Mouse (Mus musculus) hindbrain, embryonic 15.5 days (tissue): ENCODE data around the gene Scel. TPM values are rescaled to one million over a fixed set of nuclear protein-coding genes. Genes with fewer than 3 reads are reported as not detected.

ENCODE experiments used
- ATAC-seq: fragments of 200-750 bp; cut with Nextera tagmentation; 2 replicates; pipeline ENCODE4 v1.8.0; 2017; ENCODE audit warnings: low read depth, moderate number of reproducible peaks, moderate TSS enrichment; ENCODE audit not compliant: low FRiP score
- H3K27ac ChIP-seq: fragments of 300-500 bp; sonication (generic); replicated peaks from 2 replicates; pipeline ENCODE4 v1.5.1; 2015; ENCODE audit warnings: mild to moderate bottlenecking, inconsistent platforms
- H3K27me3 ChIP-seq: fragments of 300-500 bp; sonication (generic); 2 replicates; pipeline ENCODE4 v1.6.1; 2015; ENCODE audit warnings: control low read depth, inconsistent platforms
- H3K36me3 ChIP-seq: fragments of 300-500 bp; sonication (generic); 2 replicates; pipeline ENCODE4 v1.6.1; 2015; ENCODE audit warnings: control low read depth, inconsistent platforms
- H3K4me1 ChIP-seq: fragments of 300-500 bp; sonication (generic); replicated peaks from 2 replicates; pipeline ENCODE4 v1.6.1; 2015; ENCODE audit warnings: control low read depth, inconsistent platforms
- H3K4me2 ChIP-seq: fragments of 300-500 bp; sonication (generic); 2 replicates; pipeline ENCODE4 v1.6.1; 2015; ENCODE audit warnings: moderate library complexity, mild to moderate bottlenecking, inconsistent platforms
- H3K4me3 ChIP-seq: fragments of 300-500 bp; sonication (generic); 2 replicates; pipeline ENCODE4 v1.5.1; 2015; ENCODE audit warnings: mild to moderate bottlenecking, inconsistent platforms
- H3K9ac ChIP-seq: fragments of 300-500 bp; sonication (generic); 2 replicates; pipeline ENCODE4 v1.6.1; 2015; ENCODE audit warnings: inconsistent platforms
- H3K9me3 ChIP-seq: fragments of 300-500 bp; sonication (generic); 2 replicates; pipeline ENCODE4 v1.6.1; 2016; ENCODE audit warnings: control low read depth, inconsistent platforms
- WGBS: fragments of 180-500 bp; shearing (Covaris S2); methylation state at CpG from one replicate; pipeline ENCODE4 v1.1.7; 2015; 5-methylcytosine and 5-hydroxymethylcytosine counted together
- polyA plus RNA-seq: library from polyadenylated mRNA; unstranded; fragments of >200 nt; fragmentation: Nextera tagmentation; extraction: Ambion mirVana; gene quantifications from 2 replicates; pipeline ENCODE4 v1.2.1, GENCODE M21; 2015

The Scel gene
- polyA plus RNA-seq, 1 experiment from 2014 or later = 0.13 TPM

- Histone ChIP-seq H3K9me3 (no peaks in the 10 kb centered on the region), H3K4me3 (no peak overlapping the region), H3K27me3 (no peaks in the 10 kb centered on the region), H3K9ac (no peak overlapping the region), H3K36me3 (no peaks in the 10 kb centered on the region), H3K4me1 (no peaks in the 10 kb centered on the region), H3K4me2 (no peak overlapping the region), H3K27ac (no peak overlapping the region)
- ATAC-seq = no peak
- 91% methylated on average over 7 of the region's 7 CpGs for WGBS
Measured at GRCm38 (mm10) chr14:103481514-103481913, 31.6 kb upstream of the Scel start.

- 88% methylated on average over 8 of the region's 8 CpGs for WGBS
- no peak for ATAC-seq
- H3K4me3 ChIP-seq = no peak overlapping the region
- no peaks in the 10 kb centered on the region for H3K4me1 ChIP-seq
- no peaks in the 10 kb centered on the region for H3K27me3 ChIP-seq
- H3K9ac ChIP-seq = no peak overlapping the region
- no peaks in the 10 kb centered on the region for H3K36me3 ChIP-seq
- no peak overlapping the region for H3K27ac ChIP-seq
- H3K4me2 ChIP-seq = no peak overlapping the region
- H3K9me3 ChIP-seq = no peaks in the 10 kb centered on the region
Measured at GRCm38 (mm10) chr14:103485671-103486070, 27.5 kb upstream of the Scel start.

- ATAC-seq = no peak
- Histone ChIP-seq H3K36me3 (no peaks in the 10 kb centered on the region), H3K9me3 (no peaks in the 10 kb centered on the region), H3K9ac (no peak overlapping the region), H3K27me3 (no peaks in the 10 kb centered on the region), H3K4me3 (no peak overlapping the region), H3K27ac (no peak overlapping the region), H3K4me2 (no peak overlapping the region), H3K4me1 (no peaks in the 10 kb centered on the region)
- 95% methylated on average over 5 of the region's 5 CpGs for WGBS
Measured at GRCm38 (mm10) chr14:103486974-103487373, 26.2 kb upstream of the Scel start.

- no peak overlapping the region for H3K4me3 ChIP-seq
- H3K9ac ChIP-seq = no peak overlapping the region
- no peaks in the 10 kb centered on the region for H3K4me1 ChIP-seq
- no peak overlapping the region for H3K4me2 ChIP-seq
- no peaks in the 10 kb centered on the region for H3K36me3 ChIP-seq
- H3K27ac ChIP-seq = no peak overlapping the region
- 58% methylated on average over 3 of the region's 3 CpGs for WGBS
- no peaks in the 10 kb centered on the region for H3K27me3 ChIP-seq
- ATAC-seq = no peak
- H3K9me3 ChIP-seq = no peaks in the 10 kb centered on the region
Measured at GRCm38 (mm10) chr14:103488659-103489058, 24.5 kb upstream of the Scel start.

- Histone ChIP-seq H3K4me2 (no peak overlapping the region), H3K36me3 (no peaks in the 10 kb centered on the region), H3K9me3 (no peaks in the 10 kb centered on the region), H3K27me3 (no peaks in the 10 kb centered on the region), H3K4me1 (no peaks in the 10 kb centered on the region), H3K27ac (no peak overlapping the region), H3K9ac (no peak overlapping the region), H3K4me3 (no peak overlapping the region)
- ATAC-seq = no peak
- 65% methylated on average over 8 of the region's 8 CpGs for WGBS
Measured at GRCm38 (mm10) chr14:103498199-103498598, 14.9 kb upstream of the Scel start.

GRCm38 (mm10) chr14:103498613-103499012, 14.5 kb upstream of the Scel start:
- no peak overlapping the region for H3K4me3 ChIP-seq
- no peaks in the 10 kb centered on the region for H3K4me1 ChIP-seq
- no peak overlapping the region for H3K27ac ChIP-seq
- no peak overlapping the region for H3K4me2 ChIP-seq
- ATAC-seq = no peak
- no peaks in the 10 kb centered on the region for H3K9me3 ChIP-seq
- 67% methylated on average over 5 of the region's 5 CpGs for WGBS
- no peaks in the 10 kb centered on the region for H3K36me3 ChIP-seq
- H3K9ac ChIP-seq = no peak overlapping the region
- H3K27me3 ChIP-seq = no peaks in the 10 kb centered on the region

GRCm38 (mm10) chr14:103499060-103499459, 14.1 kb upstream of the Scel start:
- Histone ChIP-seq H3K4me3 (no peak overlapping the region), H3K27ac (no peak overlapping the region), H3K9ac (no peak overlapping the region), H3K4me1 (no peaks in the 10 kb centered on the region), H3K4me2 (no peak overlapping the region), H3K9me3 (no peaks in the 10 kb centered on the region), H3K27me3 (no peaks in the 10 kb centered on the region), H3K36me3 (no peaks in the 10 kb centered on the region)
- 28% methylated on average over 1 of the region's 1 CpGs for WGBS
- ATAC-seq = no peak

GRCm38 (mm10) chr14:103500309-103500708, 12.8 kb upstream of the Scel start:
- 29% methylated on average over 7 of the region's 7 CpGs for WGBS
- Histone ChIP-seq H3K36me3 (no peaks in the 10 kb centered on the region), H3K9ac (no peak overlapping the region), H3K4me2 (peak overlapping the region; percentile 9; the same call in 1 of the 2 replicates), H3K27ac (no peak overlapping the region), H3K4me3 (no peak overlapping the region), H3K4me1 (no peaks in the 10 kb centered on the region), H3K9me3 (no peaks in the 10 kb centered on the region), H3K27me3 (no peaks in the 10 kb centered on the region)
- no peak for ATAC-seq

GRCm38 (mm10) chr14:103500941-103501340, 12.2 kb upstream of the Scel start:
- ATAC-seq = no peak

GRCm38 (mm10) chr14:103504514-103504913, 8.6 kb upstream of the Scel start:
- H3K4me3 ChIP-seq = no peak overlapping the region
- no peak overlapping the region for H3K27ac ChIP-seq
- H3K9me3 ChIP-seq = no peaks in the 10 kb centered on the region
- ATAC-seq = no peak
- H3K4me2 ChIP-seq = no peak overlapping the region
- H3K27me3 ChIP-seq = no peaks in the 10 kb centered on the region
- 79% methylated on average over 7 of the region's 7 CpGs for WGBS
- no peaks in the 10 kb centered on the region for H3K4me1 ChIP-seq
- H3K36me3 ChIP-seq = no peaks in the 10 kb centered on the region
- no peak overlapping the region for H3K9ac ChIP-seq

More at GRCm38 (mm10) chr14:103500941-103501340, 12.2 kb upstream of the Scel start:
- Histone ChIP-seq H3K9me3 (no peaks in the 10 kb centered on the region), H3K9ac (no peak overlapping the region), H3K36me3 (no peaks in the 10 kb centered on the region), H3K27ac (no peak overlapping the region), H3K4me3 (no peak overlapping the region), H3K4me1 (no peaks in the 10 kb centered on the region), H3K27me3 (no peaks in the 10 kb centered on the region), H3K4me2 (no peak overlapping the region)
- WGBS = 28% methylated on average over 4 of the region's 4 CpGs

- no peak overlapping the region for H3K27ac ChIP-seq
- no peaks in the 10 kb centered on the region for H3K36me3 ChIP-seq
- H3K4me3 ChIP-seq = no peak overlapping the region
- no peak overlapping the region for H3K4me2 ChIP-seq
- no peaks in the 10 kb centered on the region for H3K9me3 ChIP-seq
- H3K27me3 ChIP-seq = no peaks in the 10 kb centered on the region
- 96% methylated on average over 8 of the region's 8 CpGs for WGBS
- no peak overlapping the region for H3K9ac ChIP-seq
- H3K4me1 ChIP-seq = peaks cover 7% of the 10 kb centered on the region
- no peak for ATAC-seq
Measured at GRCm38 (mm10) chr14:103509544-103509943, 3.6 kb upstream of the Scel start.

GRCm38 (mm10) chr14:103513473-103513811, 300 bp downstream of the Scel start:
- peak overlapping the region; percentile 48 for H3K4me2 ChIP-seq
- peaks cover 7% of the 10 kb centered on the region for H3K4me1 ChIP-seq
- H3K9ac ChIP-seq = no peak overlapping the region
- 44% methylated on average over 7 of the region's 7 CpGs for WGBS
- no peak for ATAC-seq
- H3K9me3 ChIP-seq = no peaks in the 10 kb centered on the region
- 0 out of 2 replicates have a peak overlapping the region, but pooled peaks have one; percentile 15 for H3K4me3 ChIP-seq
- no peaks in the 10 kb centered on the region for H3K36me3 ChIP-seq
- H3K27ac ChIP-seq = no peak overlapping the region
- H3K27me3 ChIP-seq = no peaks in the 10 kb centered on the region

- H3K4me2 ChIP-seq = no peak overlapping the region
- peaks cover 7% of the 10 kb centered on the region for H3K4me1 ChIP-seq
- 89% methylated on average over 8 of the region's 8 CpGs for WGBS
- H3K9me3 ChIP-seq = no peaks in the 10 kb centered on the region
- no peak for ATAC-seq
- no peaks in the 10 kb centered on the region for H3K27me3 ChIP-seq
- no peak overlapping the region for H3K9ac ChIP-seq
- H3K4me3 ChIP-seq = no peak overlapping the region
- no peak overlapping the region for H3K27ac ChIP-seq
- no peaks in the 10 kb centered on the region for H3K36me3 ChIP-seq
Measured at GRCm38 (mm10) chr14:103515419-103515818, 2.3 kb downstream of the Scel start.
